Mouse (Mus musculus) telencephalon, adult 2 months (tissue): ENCODE measurements at regions not wholly inside any gene's neighbourhood (a gene's known extent, or its start where the extent isn't known, plus 50 kb on each side); places are given as distances from the start of the nearest gene placed in this dataset.

Experiments used
- DNase-seq: peaks from one replicate; pipeline ENCODE4 v3.0.0-alpha.2; 2011; ENCODE audit warnings: low read depth, low spot score

DNA sequence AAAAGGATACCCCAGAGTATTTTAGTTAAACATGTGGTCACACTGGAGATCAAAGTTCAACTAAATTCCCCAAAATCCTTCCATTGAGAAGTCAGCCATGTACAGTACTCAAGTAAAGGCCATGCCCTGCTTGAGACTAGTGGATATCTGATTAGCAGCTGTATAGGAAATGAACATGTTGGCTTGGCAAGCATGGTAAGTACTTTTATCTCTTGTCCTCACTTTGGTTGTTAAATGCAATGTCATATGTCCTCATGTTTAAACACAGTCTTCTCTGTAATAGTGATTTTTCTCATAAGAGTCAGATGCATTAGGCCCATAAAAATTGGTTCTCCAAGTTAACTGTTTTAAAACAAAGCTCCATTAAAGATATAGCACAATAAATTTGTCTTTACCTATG is 141.1 kb upstream of the Pdgfd start:
- DNase-seq = no peak

DNA sequence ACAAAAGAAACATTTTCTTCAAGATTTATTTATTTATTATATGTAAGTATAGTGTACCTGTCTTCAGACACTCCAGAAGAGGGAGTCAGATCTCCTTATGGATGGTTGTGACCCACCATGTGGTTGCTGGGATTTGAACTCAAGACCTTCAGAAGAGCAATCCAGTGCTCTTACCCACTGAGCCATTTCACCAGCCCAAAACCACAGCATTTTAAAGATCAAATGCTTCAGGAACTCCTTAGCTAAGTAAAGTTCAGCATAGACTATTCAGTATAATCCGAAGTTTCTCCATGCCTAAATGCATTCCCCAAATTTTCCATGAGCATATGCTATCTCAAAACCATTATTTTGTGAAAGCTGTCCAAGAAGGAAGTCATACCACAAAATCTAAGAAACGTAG is 102.0 kb upstream of the Pdgfd start:
- no peak for DNase-seq

DNA sequence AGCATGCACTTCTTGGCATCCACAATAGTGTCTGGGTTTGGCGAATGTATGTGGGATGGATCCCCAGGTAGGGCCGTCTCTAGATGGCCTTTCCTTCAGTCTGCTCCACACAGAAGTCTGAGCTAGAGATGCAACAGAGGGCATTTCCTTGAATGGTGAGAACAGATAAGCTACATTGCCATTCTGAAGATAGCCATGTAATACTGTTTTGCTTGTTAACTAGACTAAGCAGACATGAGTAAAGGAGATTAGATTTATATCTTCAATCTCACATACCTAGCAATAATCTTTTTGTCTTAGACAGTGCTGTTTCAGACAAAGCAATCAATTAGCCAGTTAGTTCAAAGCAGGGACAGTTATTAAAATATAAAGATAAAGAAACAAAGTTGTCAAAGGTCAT is 100.9 kb upstream of the Pdgfd start:
- no peak for DNase-seq

DNA sequence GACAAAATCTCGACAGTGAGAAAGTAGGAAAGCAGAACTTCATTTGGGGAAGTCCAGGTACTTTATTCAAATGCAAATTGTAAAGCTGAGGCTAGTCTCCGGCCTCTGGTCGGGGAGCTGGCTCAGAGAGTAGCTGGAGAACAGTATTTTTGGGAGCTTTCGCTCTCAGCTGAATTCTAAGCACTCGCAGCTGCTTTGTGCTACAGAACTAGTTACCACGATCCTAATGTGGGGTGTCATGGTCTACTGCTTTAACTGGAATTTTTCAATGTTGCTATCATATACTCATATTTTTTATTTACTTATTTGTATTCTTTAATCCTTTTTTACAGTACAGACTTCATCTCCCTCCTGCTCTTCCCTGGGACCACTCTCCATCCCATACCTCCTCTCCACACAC is 87.1 kb upstream of the Pdgfd start:
- no peak for DNase-seq

DNA sequence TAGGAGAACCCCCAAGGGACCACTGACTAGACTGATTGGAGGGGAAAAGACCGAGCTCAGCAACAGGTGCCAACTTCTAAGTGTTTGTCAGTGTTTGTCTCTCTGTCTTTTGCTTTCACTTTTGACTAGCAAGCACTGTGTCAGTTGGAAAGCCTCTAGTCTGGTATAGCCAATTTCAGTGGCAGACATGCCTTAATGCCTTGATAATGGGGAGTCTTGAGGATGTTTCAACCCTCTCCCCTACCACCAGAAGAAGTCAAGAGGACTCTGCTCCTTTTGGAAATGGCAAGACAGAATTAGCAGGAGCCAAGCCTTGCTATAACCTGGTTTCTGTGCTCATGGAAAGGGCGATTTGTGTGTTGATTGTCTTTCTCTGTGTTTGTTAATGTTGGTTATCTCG is 78.5 kb upstream of the Pdgfd start:
- no peak for DNase-seq

DNA sequence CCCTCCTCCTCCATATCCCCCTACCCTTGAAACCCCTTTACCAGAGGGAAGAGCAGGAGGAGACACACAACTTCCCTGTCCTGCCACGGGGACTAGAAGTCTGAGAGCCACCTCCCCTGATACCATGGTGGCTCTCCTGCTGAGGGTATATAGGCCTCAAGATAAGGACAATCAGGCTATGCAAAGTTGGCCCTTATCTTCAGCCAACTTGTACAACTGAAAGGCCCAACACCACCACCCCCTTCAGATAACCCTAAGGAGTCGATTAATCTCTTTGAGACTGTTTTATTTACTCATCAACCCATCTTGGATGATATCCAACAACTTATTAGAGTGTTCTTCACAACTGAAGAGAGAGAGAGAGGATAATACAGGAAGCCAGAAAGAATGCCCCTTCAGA is 77.6 kb upstream of the Pdgfd start:
- DNase-seq = no peak

DNA sequence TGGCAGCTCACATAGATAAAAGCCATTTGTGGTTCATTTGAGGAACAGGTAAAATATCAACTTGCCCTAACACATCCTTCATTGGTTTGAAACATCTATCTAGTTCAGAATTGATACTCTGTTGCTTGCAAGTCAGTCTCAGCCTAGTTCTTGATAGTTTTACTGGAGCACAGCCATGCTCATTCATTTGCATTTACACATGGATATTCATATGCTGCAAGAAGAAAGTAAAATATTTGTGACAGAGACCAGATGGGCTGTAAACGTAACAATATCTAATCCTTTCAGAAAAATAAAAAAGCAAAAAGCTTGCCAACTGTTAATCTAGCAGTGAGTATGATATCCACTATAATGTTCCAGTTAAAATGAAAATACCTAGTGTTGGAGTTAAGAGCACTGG is 60.3 kb upstream of the Pdgfd start:
- DNase-seq = peak; percentile 33
